Mouse (Mus musculus) myocyte (in vitro differentiated cells): ENCODE measurements around the gene B4galt1.

Experiments used
- CEBPB ChIP-seq: IDR thresholded peaks from 2 replicates; pipeline ENCODE4 v1.6.1; 2011; ENCODE audit warnings: mild to moderate bottlenecking, moderate library complexity; ENCODE audit not compliant: poor library complexity, insufficient read depth, severe bottlenecking
- E2F4 ChIP-seq: IDR thresholded peaks from one replicate; pipeline ENCODE4 v1.6.1; 2011; ENCODE audit warnings: mild to moderate bottlenecking, control low read depth, moderate library complexity; ENCODE audit not compliant: insufficient read depth
- MAX ChIP-seq: IDR thresholded peaks from one replicate; pipeline ENCODE4 v1.6.1; 2011; ENCODE audit warnings: low read depth, mild to moderate bottlenecking, control low read depth
- MYOD1 ChIP-seq, 3 experiments: IDR thresholded peaks; one replicate each; pipeline ENCODE4 v1.6.1; 2011; ENCODE audit warnings: control low read depth in 2 of 3, low read depth in 2 of 3, mild to moderate bottlenecking in 2 of 3, moderate library complexity in 1 of 3; ENCODE audit not compliant: insufficient read length in 2 of 3, control insufficient read depth in 1 of 3
- MYOG ChIP-seq, 3 experiments: IDR thresholded peaks; one replicate each; pipeline ENCODE4 v1.6.1; 2011; ENCODE audit warnings: control low read depth in 2 of 3, low read depth in 2 of 3, mild to moderate bottlenecking in 2 of 3; ENCODE audit not compliant: insufficient read length in 2 of 3, control insufficient read depth in 1 of 3, insufficient read depth in 1 of 3
- POLR2A ChIP-seq: IDR thresholded peaks from one replicate; pipeline ENCODE4 v1.6.1; 2011; ENCODE audit warnings: low read depth, mild to moderate bottlenecking, control low read depth, moderate library complexity; ENCODE audit not compliant: insufficient read length
- POLR2AphosphoS2 ChIP-seq: IDR thresholded peaks from one replicate; pipeline ENCODE4 v1.6.1; 2011; ENCODE audit warnings: low read depth, control low read depth; ENCODE audit not compliant: insufficient read length
- REST ChIP-seq: IDR thresholded peaks from one replicate; pipeline ENCODE4 v1.6.1; 2011; ENCODE audit warnings: mild to moderate bottlenecking, control low read depth, moderate library complexity; ENCODE audit not compliant: insufficient read depth, insufficient read length
- TCF12 ChIP-seq: IDR thresholded peaks from one replicate; pipeline ENCODE4 v1.6.1; 2011; ENCODE audit warnings: mild to moderate bottlenecking, control low read depth; ENCODE audit not compliant: poor library complexity, insufficient read depth, severe bottlenecking
- TCF3 ChIP-seq: IDR thresholded peaks from one replicate; pipeline ENCODE4 v1.6.1; 2011; ENCODE audit warnings: low read depth, control low read depth; ENCODE audit not compliant: insufficient read length
- USF1 ChIP-seq: IDR thresholded peaks from one replicate; pipeline ENCODE4 v1.6.1; 2011; ENCODE audit warnings: low read depth, mild to moderate bottlenecking, control low read depth, moderate library complexity

GRCm38 (mm10) chr4:40784556-40785169 lies 69.1 kb downstream of the B4galt1 start:
- TF ChIP-seq POLR2A (no peak), MYOG (IDR thresholded peaks at IDR 0.05; ENCODE audit: control insufficient read depth in 1 of 3, insufficient read depth in 1 of 3, insufficient read length in 2 of 3, low read depth in 2 of 3) (no peak), MYOD1 (IDR thresholded peaks at IDR 0.05; ENCODE audit: control insufficient read depth in 1 of 3, insufficient read length in 2 of 3, low read depth in 2 of 3) (no peak), REST (no peak), E2F4 (no peak), MAX (no peak), POLR2AphosphoS2 (no peak), TCF12 (no peak), USF1 (no peak), TCF3 (no peak), CEBPB (no peak)
